Mouse (Mus musculus) left cerebral cortex, adult 11 months (tissue): ENCODE measurements around the gene Flt3.
A peak's percentile ranks its signal among the peaks of the same experiment; 100 is the strongest.

Source experiments
- DNase-seq: peaks from one replicate; pipeline ENCODE4 v3.0.0; 2022; ENCODE audit warnings: low spot score

The Flt3 gene

GRCm38 (mm10) chr5:147399843-147400504 lies at the start of gene Flt3:
TSS of gene Flt3 (minus strand) at chr5:147400489.
- DNase-seq = no peak

- no peak for DNase-seq
Measured at GRCm38 (mm10) chr5:147448933-147449332, 48.6 kb upstream of the Flt3 start.

DNA sequence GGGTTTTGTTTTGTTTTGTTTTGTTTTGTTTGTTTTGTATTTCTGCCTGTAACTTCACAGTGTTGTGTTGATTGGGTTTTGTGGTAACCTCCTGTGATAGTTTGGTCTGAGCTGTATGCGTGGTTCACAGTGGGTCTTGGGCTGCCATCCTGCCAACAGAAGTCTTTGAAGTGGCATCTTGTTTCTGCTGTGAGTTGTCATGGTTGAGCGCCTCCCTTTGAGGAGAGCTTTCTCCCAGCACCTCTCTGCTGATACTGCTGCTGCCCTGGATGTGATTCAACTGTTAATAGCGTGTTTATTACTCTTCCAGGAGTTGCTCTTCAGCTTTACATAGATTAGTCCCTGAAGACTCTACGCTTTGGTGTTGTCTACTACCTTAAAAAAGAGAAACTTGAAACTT lies 48.2 kb upstream of the Flt3 start:
- no peak for DNase-seq

GRCm38 (mm10) chr5:147445252-147445651 lies 45.0 kb upstream of the Flt3 start:
- no peak for DNase-seq

GRCm38 (mm10) chr5:147444757-147445156 lies 44.5 kb upstream of the Flt3 start:
- DNase-seq = no peak

- no peak for DNase-seq
Measured at GRCm38 (mm10) chr5:147444298-147444697, 44.0 kb upstream of the Flt3 start.

DNA sequence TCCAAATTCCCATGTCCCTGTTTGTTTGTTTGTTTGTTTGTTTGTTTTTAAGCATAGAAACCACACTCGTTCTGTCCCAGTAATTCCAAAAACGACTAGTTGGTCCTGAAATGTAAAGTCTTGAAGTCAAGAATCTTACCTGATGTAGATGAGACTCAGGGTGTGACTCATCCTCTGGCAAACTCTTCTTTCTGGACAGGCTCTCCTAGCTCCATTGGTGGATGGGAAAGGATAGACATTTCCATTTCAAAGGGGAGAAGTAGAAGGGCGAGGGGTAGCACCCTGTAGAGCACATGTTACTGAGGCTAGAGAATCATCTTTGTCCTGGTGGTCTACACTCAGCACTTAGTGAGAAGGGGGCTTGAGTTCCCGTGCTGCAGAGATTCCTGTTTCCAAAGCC lies 42.5 kb upstream of the Flt3 start:
- no peak for DNase-seq

- DNase-seq = no peak
Measured at GRCm38 (mm10) chr5:147441979-147442378, 41.7 kb upstream of the Flt3 start.

- no peak for DNase-seq
Measured at GRCm38 (mm10) chr5:147440996-147441507, 40.8 kb upstream of the Flt3 start.

DNA sequence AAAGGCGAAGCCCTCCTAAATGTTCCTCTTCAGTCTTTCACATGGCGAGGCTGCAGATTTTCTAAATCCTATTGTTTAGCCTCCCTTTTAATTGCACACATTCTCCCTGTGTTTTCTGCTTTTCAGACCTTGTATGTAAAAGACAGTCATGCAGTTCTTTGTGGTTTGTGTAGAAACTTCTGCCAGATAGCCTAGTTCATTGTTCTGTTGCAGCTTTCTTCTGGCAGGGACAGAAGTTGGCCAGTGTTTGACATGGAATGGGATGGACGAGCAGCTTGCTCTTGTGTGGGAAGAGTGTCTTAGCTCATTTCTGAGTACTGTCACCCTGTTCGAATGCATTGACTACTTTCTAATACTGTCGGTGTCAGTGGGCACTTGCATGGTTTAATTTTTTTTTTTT lies 36.2 kb upstream of the Flt3 start:
- no peak for DNase-seq

DNA sequence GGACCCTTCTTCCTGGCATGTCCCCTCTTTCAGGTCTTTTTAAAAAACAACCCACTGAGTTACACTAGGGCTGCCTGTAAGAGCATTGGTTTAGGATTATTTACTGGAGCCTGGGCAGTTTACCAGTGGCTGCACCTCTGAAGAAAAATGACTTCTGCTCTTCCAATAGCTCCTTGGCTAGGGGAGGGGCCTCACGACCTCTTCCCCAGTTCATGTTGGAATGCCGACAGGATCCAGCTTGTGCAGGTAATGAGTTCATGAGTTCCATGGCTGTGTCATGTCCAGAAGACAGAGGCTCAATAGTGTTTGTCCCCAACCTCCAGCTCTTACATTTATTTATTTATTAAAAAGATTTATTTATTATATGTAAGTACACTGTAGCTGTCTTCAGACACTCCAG lies 35.5 kb upstream of the Flt3 start:
- no peak for DNase-seq

DNA sequence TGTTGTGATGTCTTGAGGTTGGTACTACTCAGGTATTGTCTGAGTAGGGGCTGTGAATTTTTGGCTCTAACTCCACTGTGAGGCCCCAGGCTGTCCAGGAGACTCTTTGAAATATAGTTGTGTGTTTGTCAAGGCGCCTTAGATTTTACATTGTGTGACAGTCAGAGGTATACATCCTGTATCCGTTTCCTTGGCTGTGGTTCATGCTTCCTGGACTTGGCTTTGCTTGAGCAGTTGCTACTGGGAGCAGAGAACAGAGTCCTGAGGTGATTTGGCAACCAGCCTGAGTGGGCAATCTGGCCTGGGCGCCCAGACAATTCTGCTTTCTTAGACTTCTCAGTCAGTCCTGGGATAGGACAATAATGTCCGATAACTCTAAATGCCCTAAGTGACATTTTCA lies 34.9 kb upstream of the Flt3 start:
- DNase-seq = no peak

DNA sequence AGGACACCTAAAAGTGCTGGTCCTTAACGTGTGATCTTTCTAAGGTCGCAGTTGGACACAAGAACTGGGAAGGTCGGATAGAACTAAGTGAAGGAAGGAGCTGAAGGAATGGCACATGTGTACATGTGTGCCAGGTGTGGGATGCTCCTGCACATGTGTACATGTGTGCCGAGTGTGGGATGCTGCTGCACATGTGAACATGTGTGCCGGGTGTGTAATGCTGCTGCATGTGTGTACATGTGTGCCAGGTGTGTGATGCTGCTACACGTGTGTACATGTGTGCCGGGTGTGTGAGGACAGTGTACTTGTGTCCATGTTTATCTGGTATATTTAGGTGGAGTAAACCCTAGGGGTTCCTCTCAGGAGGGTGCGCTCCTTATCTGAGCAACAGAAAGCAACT lies 32.6 kb upstream of the Flt3 start:
- no peak for DNase-seq

GRCm38 (mm10) chr5:147430936-147431839 lies 30.9 kb upstream of the Flt3 start:
- peak; percentile 63 for DNase-seq

GRCm38 (mm10) chr5:147430361-147430935 lies 30.2 kb upstream of the Flt3 start:
- DNase-seq = no peak

DNA sequence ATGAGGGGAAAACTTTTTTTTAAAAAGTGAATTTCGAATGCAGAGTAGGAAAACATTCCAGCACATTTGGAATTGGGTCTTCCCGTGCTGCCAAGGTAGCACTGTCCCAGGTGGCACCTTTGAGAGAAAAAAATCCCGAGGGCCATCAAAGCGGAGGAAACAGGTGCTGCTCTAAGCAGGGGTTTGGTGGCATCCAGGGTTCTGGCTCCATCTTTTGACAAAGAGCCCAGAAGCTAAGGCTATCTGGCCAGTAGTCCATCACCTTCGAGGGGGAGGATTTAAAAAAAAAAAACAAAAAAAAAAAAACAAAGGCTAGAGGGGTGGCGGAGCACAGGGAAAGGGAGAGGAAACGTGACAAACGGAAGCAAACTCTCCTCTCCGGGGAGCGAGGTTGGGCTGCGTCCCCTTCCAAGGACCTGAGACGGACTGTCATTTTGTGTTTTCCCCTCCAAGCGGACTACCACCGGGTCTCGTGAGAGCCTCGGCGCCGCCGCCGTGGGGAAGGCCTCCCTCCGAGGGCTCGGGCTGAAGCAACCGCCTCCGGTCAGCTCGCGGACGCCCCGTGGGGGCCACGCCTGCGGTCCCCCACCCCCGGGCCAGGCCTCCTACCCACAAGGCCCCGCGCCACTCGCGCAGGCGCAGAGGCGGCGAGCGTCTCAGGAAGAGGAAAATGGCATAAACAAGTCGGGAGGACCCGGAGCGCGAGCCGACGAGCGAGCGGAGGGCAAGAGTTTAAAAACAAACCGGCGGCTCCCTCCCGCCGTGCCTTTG lies 29.4 kb upstream of the Flt3 start, which contains the start of gene Pan3:
TSS of gene Pan3 (plus strand) at position 627 of the 771 bp plus-strand sequence.
- peak; percentile 91 for DNase-seq

DNA sequence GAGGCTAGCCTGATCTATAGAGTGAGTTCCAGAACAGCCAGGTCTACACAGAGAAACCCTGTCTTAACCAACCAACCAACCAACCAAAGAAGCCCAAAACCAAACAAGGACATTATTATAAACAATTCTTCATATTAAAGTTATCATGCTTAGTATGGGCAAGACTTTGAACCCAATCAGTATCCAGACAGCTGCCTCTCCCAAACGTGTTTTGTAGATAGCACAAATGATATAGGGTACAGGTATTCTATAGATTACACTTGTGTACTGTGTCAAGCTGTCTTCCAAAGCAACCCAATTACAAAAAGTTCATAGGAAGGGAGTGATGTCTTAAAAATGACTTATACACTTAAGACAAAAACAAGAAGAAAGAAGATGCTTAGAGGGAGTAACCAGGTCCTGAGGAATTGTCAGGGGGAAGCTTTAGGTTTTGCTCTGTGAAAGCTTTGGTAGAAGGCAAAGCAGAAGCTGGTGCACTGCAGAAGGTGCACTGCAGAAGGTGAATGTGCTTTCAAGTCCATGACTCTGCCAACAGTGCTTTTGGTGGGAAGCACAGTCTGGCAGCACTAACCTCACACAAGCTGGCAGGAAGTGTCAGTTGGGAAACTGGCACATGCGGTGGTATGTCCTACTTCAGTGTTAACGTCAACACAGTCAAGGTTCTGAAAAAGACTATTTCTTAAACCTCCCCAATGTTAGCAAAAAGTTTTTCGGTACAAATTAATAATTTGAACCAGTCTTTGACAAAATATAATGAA lies 25.9 kb upstream of the Flt3 start:
- no peak for DNase-seq

DNA sequence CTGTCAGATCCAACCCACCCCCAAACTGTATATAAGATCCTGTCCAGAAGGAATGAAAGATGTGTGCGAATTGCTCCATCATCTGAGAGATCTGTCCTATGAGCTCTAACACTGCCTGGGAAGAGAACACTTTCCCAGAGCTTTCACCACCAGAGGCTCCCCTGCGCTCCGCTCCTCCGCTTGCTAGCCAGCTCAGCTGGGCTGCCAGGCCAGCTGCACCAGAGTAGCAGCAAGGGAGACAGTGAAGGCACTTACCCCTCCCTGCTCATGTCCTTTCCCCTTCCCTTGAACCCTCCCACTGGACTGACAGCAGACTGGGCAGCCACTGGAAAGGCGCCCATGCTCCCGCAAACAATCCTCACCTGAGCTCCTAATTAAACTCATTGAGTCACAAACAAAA lies 23.3 kb upstream of the Flt3 start:
- DNase-seq = no peak

DNA sequence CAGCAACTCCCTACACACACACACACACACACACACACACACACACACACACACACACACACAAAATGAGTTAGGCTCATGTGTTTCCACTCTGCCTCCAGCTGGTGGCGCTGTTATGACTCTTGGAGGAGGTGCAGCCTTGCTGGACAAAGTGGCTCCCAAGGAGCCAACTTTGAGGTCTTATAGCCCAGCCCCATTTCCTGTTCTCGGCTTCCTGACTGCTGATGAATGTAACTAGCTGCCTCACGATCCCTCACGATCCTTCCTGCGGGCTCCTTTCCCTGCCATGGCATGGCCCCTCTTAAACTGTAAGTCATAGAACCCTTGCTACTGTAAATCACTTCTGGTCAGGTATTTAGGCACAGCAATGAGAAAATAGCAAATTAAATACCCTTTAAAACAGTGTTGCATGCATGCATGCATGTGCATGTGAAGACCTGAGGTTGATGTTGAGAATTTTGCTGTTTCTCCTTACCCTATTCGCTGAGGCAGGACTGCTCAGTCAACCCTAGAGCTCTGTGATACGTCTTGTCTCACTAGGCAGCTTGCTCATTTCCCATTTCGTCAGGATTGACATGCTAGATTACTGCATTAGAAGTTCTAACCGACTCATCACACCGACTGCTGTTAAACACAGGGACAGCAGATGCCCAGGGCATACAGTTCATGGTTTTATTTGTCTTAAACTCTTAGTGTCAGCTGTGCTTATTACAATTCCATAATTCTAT lies 18.3 kb upstream of the Flt3 start:
- DNase-seq = no peak

DNA sequence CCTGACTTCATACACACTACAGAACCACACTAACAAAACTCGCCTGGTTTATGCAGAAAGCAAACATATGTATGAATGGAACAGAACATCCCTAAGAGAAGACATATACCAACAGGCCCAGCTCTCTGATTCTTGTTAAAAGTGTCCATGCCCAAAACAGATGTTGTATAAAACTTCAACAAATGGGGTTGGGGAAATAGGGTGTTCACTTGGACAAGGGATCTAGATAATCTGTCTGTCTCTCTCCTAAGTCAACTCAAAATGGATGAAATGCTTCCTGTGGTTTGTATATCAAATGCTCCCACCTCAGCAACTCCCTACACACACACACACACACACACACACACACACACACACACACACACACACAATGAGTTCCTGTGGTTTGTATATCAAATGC lies 17.7 kb upstream of the Flt3 start:
- DNase-seq = no peak

DNA sequence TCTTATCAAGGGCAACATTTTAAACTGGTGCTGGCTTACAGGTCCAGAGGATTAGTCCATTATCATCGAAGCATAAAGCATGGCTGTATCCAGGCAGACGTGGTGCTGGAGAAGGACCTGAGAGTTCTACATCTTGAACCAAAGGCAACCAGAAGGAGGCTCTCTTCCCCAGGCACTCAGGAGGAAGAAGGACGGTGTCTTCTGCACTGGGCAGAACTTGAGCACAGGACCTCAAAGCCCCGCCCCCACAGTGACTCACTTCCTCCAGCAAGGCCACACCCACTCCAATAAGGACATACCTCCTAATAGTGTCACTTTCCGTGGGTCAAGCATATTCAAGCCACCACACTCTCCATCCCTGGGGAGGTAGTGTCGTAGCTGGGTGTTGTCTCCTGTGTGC lies 10.3 kb upstream of the Flt3 start:
- no peak for DNase-seq
